Mouse (Mus musculus) lung, postnatal 4 days (tissue): ENCODE measurements around the gene Tmem184b.
A peak's percentile ranks its signal among the peaks of the same experiment; 100 is the strongest.

Source experiments
- DNase-seq, 2 experiments: peaks; one replicate each; pipeline ENCODE4 v3.0.0; 2021

Tmem184b gene

GRCm38 (mm10) chr15:79402836-79403762 lies at the start of gene Tmem184b:
TSS of gene Tmem184b (minus strand) at chr15:79403569.
- DNase-seq = peak; percentile 92 to 93

DNA sequence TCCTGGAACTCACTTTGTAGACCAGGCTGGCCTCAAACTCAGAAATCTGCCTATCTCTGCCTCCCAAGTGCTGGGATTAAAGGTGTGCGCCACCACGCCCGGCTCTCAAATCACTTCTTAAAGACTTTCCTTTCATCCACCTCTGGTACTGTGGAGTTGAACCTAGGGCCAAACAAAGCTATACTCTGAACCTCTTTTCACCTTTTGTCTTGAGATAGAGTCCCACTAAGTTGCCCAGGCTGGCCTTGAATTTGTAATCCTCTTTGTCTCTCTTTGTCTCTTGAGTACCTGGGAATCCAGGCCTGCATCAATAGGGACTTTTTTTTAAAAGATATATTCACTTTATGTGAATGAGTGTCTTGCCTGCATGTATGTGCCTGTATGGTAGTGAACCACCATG lies 44.7 kb upstream of the Tmem184b start:
- no peak for DNase-seq

- no peak for DNase-seq
Observed at GRCm38 (mm10) chr15:79445786-79446654, 42.7 kb upstream of the Tmem184b start.

GRCm38 (mm10) chr15:79443856-79444410 lies 40.6 kb upstream of the Tmem184b start:
- DNase-seq = no peak

DNA sequence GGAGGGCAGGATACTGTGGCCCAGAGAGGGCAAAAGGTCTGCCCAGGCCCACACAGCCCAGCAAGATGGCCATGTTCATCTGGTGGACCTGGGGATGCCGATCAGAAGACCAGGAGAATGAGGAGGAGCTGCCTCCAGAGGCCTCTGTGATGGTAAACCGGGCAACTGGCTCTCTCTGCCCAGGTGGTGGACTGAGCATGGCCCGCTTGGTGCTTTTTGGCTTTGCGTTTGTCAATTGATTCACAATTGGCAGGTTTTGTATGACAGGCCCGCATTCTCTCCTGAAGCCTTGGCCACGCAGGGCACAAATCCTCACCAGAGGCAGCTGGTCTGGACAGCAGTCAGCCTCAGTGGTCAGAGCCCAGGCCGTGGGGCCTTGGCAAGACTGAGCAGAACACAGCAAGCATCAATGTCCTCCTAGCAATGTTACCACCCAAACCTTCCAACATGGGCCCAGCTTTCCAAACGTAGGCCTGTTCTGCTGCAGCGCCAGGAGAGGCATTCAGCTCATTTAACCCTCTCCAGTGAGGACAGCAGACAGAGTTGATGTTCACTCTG lies 39.7 kb upstream of the Tmem184b start:
- no peak for DNase-seq

GRCm38 (mm10) chr15:79442257-79442611 lies 38.9 kb upstream of the Tmem184b start:
- no peak for DNase-seq

GRCm38 (mm10) chr15:79441331-79442256 lies 38.2 kb upstream of the Tmem184b start:
- DNase-seq = peak; percentile 87 to 90

GRCm38 (mm10) chr15:79440651-79441330 lies 37.4 kb upstream of the Tmem184b start:
- DNase-seq = no peak

- peak; percentile 55 to 70 for DNase-seq
Observed at GRCm38 (mm10) chr15:79440223-79440622, 36.9 kb upstream of the Tmem184b start.

DNA sequence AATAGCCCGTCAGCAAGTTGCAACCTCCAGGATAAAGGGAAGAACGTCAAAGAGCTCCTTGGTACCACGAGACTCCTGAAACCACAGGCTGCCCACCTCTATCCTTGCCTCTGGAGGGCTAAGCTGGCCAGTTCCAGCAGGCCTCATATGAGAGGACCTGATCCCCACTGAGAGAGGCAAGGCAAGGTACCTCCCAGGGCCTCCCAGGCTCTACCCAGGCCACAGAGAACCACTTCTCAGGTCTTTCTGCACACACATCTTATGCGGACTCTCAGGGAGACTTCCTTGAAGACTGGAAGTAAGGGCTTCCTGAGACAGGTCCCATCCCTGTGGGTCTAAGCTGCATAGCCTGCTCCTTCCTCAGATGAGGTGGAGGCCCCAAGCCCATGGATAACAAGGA lies 36.0 kb upstream of the Tmem184b start:
- DNase-seq = no peak

DNA sequence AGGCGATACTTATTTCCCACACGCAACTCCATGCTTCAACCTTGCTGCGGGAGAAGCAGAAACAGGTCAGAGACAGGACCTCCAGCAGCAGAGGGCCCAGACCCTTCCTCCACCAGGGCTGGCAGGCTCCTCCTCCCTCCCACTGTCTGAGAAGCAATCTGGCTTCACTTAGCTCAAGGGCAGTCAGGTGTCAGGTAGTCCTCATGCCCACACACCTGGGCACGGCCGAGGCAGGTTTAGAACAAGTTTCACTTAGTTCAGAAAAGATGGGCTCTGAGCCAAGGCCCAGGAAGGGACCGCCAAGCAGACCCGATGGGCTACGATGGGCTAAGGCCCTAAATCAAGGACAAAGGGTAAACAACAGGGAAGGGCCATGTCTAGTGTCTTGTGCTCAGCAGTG lies 35.4 kb upstream of the Tmem184b start:
- DNase-seq = no peak

DNA sequence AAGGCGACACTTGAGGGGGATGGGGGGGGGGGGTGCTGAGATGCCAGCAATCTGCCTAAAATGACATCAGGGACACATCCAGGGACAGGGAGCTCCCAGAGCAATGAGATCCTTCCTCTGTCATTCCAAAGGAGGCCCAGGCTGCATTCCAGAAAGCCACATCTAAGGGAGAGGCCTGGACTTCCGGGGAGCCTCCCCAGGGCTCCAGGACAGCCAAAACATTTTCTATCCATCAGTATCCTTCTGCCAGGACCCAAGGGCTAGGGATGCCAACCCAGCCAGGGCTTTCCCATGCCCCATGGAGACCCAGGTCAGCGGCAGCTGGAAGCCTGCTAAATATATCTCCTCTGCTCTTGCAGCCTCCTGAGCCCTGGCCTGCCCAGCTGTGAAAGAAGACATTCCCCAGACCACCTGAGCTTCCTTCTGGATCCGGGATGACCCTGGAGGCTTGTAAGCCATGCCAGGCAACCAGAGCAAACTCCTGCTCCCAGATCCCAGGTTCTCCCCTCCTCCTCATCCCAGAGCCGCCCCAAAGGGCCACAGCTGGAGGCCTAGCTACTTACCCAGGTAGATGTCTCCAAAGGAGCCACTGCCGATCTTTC lies 34.9 kb upstream of the Tmem184b start:
- DNase-seq = peak; percentile 45 to 74

DNA sequence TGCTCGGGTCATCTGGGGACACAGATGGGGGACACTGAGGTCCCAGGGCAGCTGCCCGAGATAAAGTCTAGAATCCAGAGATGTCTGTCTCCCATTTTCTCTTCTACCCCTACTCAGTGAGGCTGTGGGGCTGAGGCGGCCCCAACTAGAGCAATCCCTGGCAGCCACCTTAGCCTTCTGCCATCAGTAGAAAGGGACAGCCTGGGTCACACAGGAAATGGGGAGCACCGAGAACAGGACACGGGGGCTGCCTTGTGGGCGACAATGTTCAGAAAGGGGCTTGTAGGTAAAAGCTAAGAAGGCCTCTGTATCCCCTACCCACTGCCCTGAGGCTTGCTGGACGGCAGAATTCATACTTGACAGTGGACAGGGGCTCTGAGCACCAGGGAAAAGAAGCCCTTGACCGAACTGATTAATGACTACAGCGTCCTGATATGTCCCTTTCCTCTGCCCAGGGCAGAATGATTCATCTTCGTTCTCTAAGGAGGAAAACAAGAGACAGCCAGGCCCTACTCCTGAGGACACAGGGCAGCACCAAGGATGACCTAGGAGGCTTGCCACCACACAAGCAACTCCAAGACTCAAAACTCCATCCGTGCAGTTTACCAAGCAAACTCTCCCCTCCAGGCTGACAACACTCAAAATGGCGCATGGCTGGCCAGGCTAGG lies 34.3 kb upstream of the Tmem184b start:
- no peak for DNase-seq

DNA sequence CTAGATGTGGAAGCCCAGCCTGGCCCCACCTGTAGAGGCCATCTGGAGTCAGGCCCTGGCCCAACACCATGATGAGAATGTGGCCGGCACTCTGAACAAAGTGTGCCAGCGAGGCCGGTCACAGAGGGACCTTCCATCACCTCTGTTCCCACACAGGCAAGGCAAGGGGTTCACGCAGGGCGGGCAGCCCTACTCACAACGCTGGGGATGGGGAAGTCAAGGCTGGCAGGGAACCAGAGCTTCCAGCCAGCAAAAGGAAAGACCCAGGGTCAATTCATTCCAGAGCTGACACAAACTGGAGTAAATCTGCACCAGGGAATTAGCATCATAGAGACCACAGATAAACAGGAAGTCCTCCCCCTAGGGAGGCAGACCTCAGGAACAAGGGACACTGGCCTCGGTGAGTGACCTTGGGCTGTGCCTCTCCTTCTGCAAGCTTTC lies 33.1 kb upstream of the Tmem184b start:
- DNase-seq = peak in 1 of 2 experiments; percentile 38

GRCm38 (mm10) chr15:79435191-79435671 lies 31.9 kb upstream of the Tmem184b start:
- peak; percentile 57 to 71 for DNase-seq

GRCm38 (mm10) chr15:79432892-79433291 lies 29.5 kb upstream of the Tmem184b start:
- DNase-seq = peak; percentile 69 to 81

- no peak for DNase-seq
Observed at GRCm38 (mm10) chr15:79432328-79432727, 29.0 kb upstream of the Tmem184b start.

- peak in 1 of 2 experiments; percentile 63 for DNase-seq
Observed at GRCm38 (mm10) chr15:79431925-79432324, 28.6 kb upstream of the Tmem184b start.

DNA sequence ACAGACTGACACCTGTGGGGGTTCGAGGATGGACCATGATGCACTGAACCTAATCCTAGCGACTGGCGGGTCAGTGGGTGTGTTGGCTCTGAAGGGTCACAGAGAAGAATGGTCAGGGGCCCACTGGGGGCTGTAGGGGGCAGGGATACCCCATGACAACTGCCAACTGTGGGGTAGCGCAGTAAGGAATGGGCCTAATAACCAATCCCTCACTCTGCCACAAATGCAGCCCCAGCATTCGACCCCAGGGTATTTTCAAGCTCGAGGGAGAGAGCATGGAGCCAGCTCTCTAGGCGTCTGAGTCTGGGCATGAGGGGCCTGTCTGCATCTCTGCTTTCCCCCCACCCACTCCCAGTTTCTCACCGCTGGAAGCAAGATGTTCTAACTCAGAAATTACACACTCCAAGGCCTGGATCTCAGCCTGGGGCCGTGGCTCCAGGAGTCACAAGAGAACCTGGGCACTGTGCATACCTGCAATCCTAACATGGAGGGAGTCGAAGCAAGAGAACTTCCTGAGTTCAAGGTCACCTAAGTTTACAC lies 27.2 kb upstream of the Tmem184b start:
- no peak for DNase-seq

DNA sequence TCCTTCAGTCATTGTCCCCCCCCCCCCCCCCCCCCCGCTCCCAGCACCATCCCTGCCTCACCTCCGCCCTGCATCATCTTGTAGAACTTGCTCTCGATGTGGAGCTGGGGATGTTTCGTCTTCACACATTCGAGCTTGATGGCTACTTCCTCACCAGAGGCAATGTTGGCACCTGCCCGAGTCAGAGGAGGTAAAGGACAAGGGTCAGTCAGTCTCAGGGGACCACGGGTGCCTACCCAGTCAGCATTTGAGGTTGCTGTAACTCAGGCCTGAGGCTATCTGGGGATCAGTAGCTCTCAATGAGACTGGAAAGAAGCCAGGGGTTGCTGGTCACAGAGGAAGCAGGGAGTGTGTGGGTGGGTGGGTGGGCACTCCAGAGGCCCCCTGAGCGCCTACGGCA lies 26.6 kb upstream of the Tmem184b start:
- no peak for DNase-seq
